Mouse (Mus musculus): Measurements from ENCODE around the gene Shld1.
A peak's percentile ranks its signal among the peaks of the same experiment; 100 is the strongest.

GRCm38 (mm10) chr2:132701451-132701886 lies 14.7 kb downstream of the Shld1 start:
- no peak for TF ChIP-seq POLR2A (IDR thresholded peaks at IDR 0.05; ENCODE audit: extremely low read depth, insufficient read depth, low read length)
- peak; percentile 88 for TF ChIP-seq CTCF (IDR thresholded peaks at IDR 0.05; ENCODE audit: low read depth, low read length)
